Mouse (Mus musculus) gonadal fat pad, adult 2 months (tissue): ENCODE results near the gene Lck. TPM values are rescaled to one million over a fixed set of nuclear protein-coding genes. Genes with fewer than 3 reads are reported as not detected.

Source experiments
- DNase-seq: peaks from one replicate; pipeline ENCODE4 v3.0.0-alpha.2; 2012; ENCODE audit warnings: low read depth
- polyA plus RNA-seq: library from polyadenylated mRNA; depleted of rRNA; stranded (reverse); fragments of >200 nt; gene quantifications from 2 replicates; pipeline ENCODE4 v1.2.3, GENCODE M21; 2012; rRNA removed

Lck gene
- 3.0 and 3.2 TPM in 2 replicates for polyA plus RNA-seq

GRCm38 (mm10) chr4:129573430-129573829 is at the start of gene Lck:
Lck (minus strand) TSS chr4:129573641.
- DNase-seq, result no peak

- DNase-seq, result no peak
Observed at GRCm38 (mm10) chr4:129622803-129623535, 49.5 kb upstream of the Lck start.

GRCm38 (mm10) chr4:129622120-129622802 is 48.8 kb upstream of the Lck start:
- no peak for DNase-seq

- DNase-seq, result no peak
Observed at GRCm38 (mm10) chr4:129621283-129621841, 47.9 kb upstream of the Lck start.

- no peak for DNase-seq
Observed at GRCm38 (mm10) chr4:129620419-129621282, 47.2 kb upstream of the Lck start.

GRCm38 (mm10) chr4:129618786-129619691 is 45.6 kb upstream of the Lck start, which contains the start of gene Iqcc:
Iqcc (minus strand) TSS chr4:129619099.
- DNase-seq, result no peak

- no peak for DNase-seq
Observed at GRCm38 (mm10) chr4:129618031-129618430, 44.6 kb upstream of the Lck start.

GRCm38 (mm10) chr4:129617121-129617641 is 43.7 kb upstream of the Lck start:
- no peak for DNase-seq

GRCm38 (mm10) chr4:129616631-129617030 is 43.2 kb upstream of the Lck start:
- DNase-seq, result no peak

- no peak for DNase-seq
Observed at GRCm38 (mm10) chr4:129615801-129616290, 42.4 kb upstream of the Lck start.

- no peak for DNase-seq
Observed at GRCm38 (mm10) chr4:129614093-129614492, 40.7 kb upstream of the Lck start, which contains the start of gene Dcdc2b. Dcdc2b (minus strand) TSS chr4:129614257.

GRCm38 (mm10) chr4:129610472-129610871 is 37.0 kb upstream of the Lck start:
- no peak for DNase-seq

GRCm38 (mm10) chr4:129610026-129610425 is 36.6 kb upstream of the Lck start:
- no peak for DNase-seq

- no peak for DNase-seq
Observed at GRCm38 (mm10) chr4:129609139-129609631, 35.7 kb upstream of the Lck start.

- no peak for DNase-seq
Observed at GRCm38 (mm10) chr4:129608426-129609025, 35.1 kb upstream of the Lck start.

- DNase-seq, result no peak
Observed at GRCm38 (mm10) chr4:129600233-129601158, 27.1 kb upstream of the Lck start, which contains the start of the genes Eif3i and Tmem234. Eif3i (minus strand) TSS chr4:129600648. Tmem234 (plus strand) TSS chr4:129600668.

- no peak for DNase-seq
Observed at GRCm38 (mm10) chr4:129588865-129589264, 15.4 kb upstream of the Lck start.

GRCm38 (mm10) chr4:129586943-129587342 is 13.5 kb upstream of the Lck start:
- no peak for DNase-seq
